ENCODE assay signal across 10 mouse cellular contexts in the genomic region with DNA sequence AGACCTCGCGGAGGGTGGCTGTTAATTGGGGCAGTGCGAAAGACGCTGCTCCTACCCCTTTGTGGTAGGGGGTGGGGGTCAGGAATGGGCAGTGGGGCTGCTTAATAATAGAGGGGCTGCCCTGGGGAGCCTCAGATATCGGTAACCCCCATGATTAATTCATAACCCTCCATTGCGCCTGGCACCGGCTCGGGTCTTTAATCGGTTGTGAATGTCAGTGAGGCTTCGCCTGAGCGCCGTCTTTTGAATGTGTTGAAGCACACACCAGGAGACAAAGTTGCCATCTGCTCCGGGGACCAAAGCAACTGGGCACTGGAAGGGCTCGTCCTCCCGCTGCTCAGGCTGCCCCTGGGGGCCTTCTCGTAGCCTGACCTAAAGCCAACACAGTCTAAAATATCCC.
A peak's percentile ranks its signal among the peaks of the same experiment; 100 is the strongest.
DNase-seq lines count a peak whose midpoint lies in the region; ATAC-seq lines count a peak whose summit lies in the region.
"Had no signal": no experiment of that assay in that cellular context is flagged by ENCODE, and none has a peak within 500 bp of the region (broad histone marks: within the 10 kb centered on the region; RNA-seq: fewer than 3 reads in every experiment).

No protein-coding gene starts in this region.

- H3K27ac ChIP-seq in neural tube, embryonic 11.5 days (ENCODE audit: low read depth, low read length), result peak overlapping the region; percentile 68
- H3K27ac ChIP-seq in neural tube, embryonic 15.5 days (replicated peaks), result no peak overlapping the region
- H3K27ac ChIP-seq in liver, embryonic 13.5 days, result peak overlapping the region; percentile 97; the same call in 1 of the 2 replicates
- H3K27ac ChIP-seq: limb, embryonic 13.5 days had no signal

- 0 out of 2 replicates have a peak overlapping the region, but pooled peaks have one; percentile 3 for H3K4me2 ChIP-seq in neural tube, embryonic 11.5 days (ENCODE audit: low read depth)
- H3K4me2 ChIP-seq in neural tube, embryonic 15.5 days, result no peak overlapping the region
- H3K4me2 ChIP-seq in liver, embryonic 13.5 days, result peak overlapping the region; percentile 87

- peaks cover 21% of the 10 kb centered on the region for H3K4me1 ChIP-seq in neural tube, embryonic 11.5 days (ENCODE audit: control insufficient read depth, insufficient read depth, low read length)
- H3K4me1 ChIP-seq in neural tube, embryonic 15.5 days, result peaks cover 53% of the 10 kb centered on the region
- H3K4me1 ChIP-seq in liver, embryonic 13.5 days (replicated peaks), result peaks cover 96% of the 10 kb centered on the region

- peak; percentile 52 to 55 for DNase-seq in cerebellum, postnatal 10 days
- DNase-seq in neural tube, embryonic 11.5 days (ENCODE audit: low spot score), result peak; percentile 47
- DNase-seq in liver, embryonic 13.5 days, result no peak
- peak; percentile 44 for DNase-seq in retina, embryonic 14.5 days (ENCODE audit: low spot score)
- DNase-seq in lung, postnatal 25 days (ENCODE audit: low spot score), result no peak
- no peak for DNase-seq in gastrocnemius, adult 18-20 months (ENCODE audit: low spot score)
- DNase-seq: kidney, adult 11 months had no signal

- 8% methylated on average over 16 of the region's 16 CpGs for WGBS in neural tube, embryonic 11.5 days
- 15% methylated on average over 16 of the region's 16 CpGs for WGBS in neural tube, embryonic 15.5 days
- 38% methylated on average over 16 of the region's 16 CpGs for WGBS in liver, embryonic 13.5 days (ENCODE audit: insufficient replicate concordance)

- no peaks in the 10 kb centered on the region for H3K9me3 ChIP-seq in neural tube, embryonic 11.5 days (ENCODE audit: control insufficient read depth, low read length)
- no peaks in the 10 kb centered on the region for H3K9me3 ChIP-seq in neural tube, embryonic 15.5 days (replicated peaks)
- H3K9me3 ChIP-seq in liver, embryonic 13.5 days (replicated peaks), result no peaks in the 10 kb centered on the region
- H3K9me3 ChIP-seq: limb, embryonic 13.5 days had no signal

- H3K9ac ChIP-seq in neural tube, embryonic 11.5 days (ENCODE audit: low read length), result no peak overlapping the region; the same call in 1 of the 2 replicates
- H3K9ac ChIP-seq in neural tube, embryonic 15.5 days (replicated peaks), result no peak overlapping the region
- H3K9ac ChIP-seq in liver, embryonic 13.5 days, result peak overlapping the region; percentile 81; the same call in 1 of the 2 replicates
- H3K9ac ChIP-seq: limb, embryonic 13.5 days had no signal

- ATAC-seq in cerebellum, adult (ENCODE audit: insufficient number of reproducible peaks, low FRiP score, low TSS enrichment), result no peak
- no peak for ATAC-seq in neural tube, embryonic 11.5 days (ENCODE audit: insufficient read depth, low FRiP score, low TSS enrichment)
- ATAC-seq in neural tube, embryonic 15.5 days (ENCODE audit: low FRiP score), result no peak
- ATAC-seq in liver, embryonic 13.5 days (ENCODE audit: low read depth), result no peak

- no peaks in the 10 kb centered on the region for H3K36me3 ChIP-seq in neural tube, embryonic 11.5 days (ENCODE audit: control insufficient read depth, insufficient read depth, low read length)
- no peaks in the 10 kb centered on the region for H3K36me3 ChIP-seq in neural tube, embryonic 15.5 days
- H3K36me3 ChIP-seq in liver, embryonic 13.5 days, result no peaks in the 10 kb centered on the region
- H3K36me3 ChIP-seq: limb, embryonic 13.5 days had no signal

- H3K4me3 ChIP-seq in neural tube, embryonic 11.5 days (ENCODE audit: low read depth, low read length), result no peak overlapping the region
- H3K4me3 ChIP-seq in neural tube, embryonic 15.5 days (replicated peaks), result no peak overlapping the region
- peak overlapping the region; percentile 55 for H3K4me3 ChIP-seq in liver, embryonic 13.5 days (replicated peaks)
- H3K4me3 ChIP-seq: limb, embryonic 13.5 days had no signal

- peaks cover 34% of the 10 kb centered on the region for H3K27me3 ChIP-seq in neural tube, embryonic 11.5 days (ENCODE audit: control insufficient read depth, insufficient read depth, low read length)
- peaks cover 69% of the 10 kb centered on the region for H3K27me3 ChIP-seq in neural tube, embryonic 15.5 days (replicated peaks)
- H3K27me3 ChIP-seq in liver, embryonic 13.5 days, result peaks cover 55% of the 10 kb centered on the region

Comparison
In these comparisons a context has a peak if more than half of its experiments do, and no peak if none do; other contexts are left out.
1. DNase-seq: peak in cerebellum, postnatal 10 days (2 of 2), neural tube, embryonic 11.5 days (single experiment) and retina, embryonic 14.5 days (single experiment); none in liver, embryonic 13.5 days (single experiment), lung, postnatal 25 days (single experiment) and gastrocnemius, adult 18-20 months (single experiment).